Mouse (Mus musculus): ENCODE measurements around the gene Ctbp2. TPM values are rescaled to one million over a fixed set of nuclear protein-coding genes. Genes with fewer than 3 reads are reported as not detected.

The Ctbp2 gene
- polyA plus RNA-seq, 1 experiment from 2014 or later: 42.7 TPM

GRCm38 (mm10) chr7:133088411-133088810 lies 35.7 kb downstream of the Ctbp2 start:
- Histone ChIP-seq H3K27me3 (replicated peaks; ENCODE audit: control insufficient read depth, insufficient read depth, low read length) (no peaks in the 10 kb centered on the region), H3K4me3 (ENCODE audit: low read depth, low read length) (no peak overlapping the region), H3K4me2 (no peak overlapping the region), H3K36me3 (ENCODE audit: control insufficient read depth, insufficient read depth, low read length) (no peaks in the 10 kb centered on the region), H3K9me3 (ENCODE audit: control insufficient read depth, low read length) (no peaks in the 10 kb centered on the region), H3K4me1 (replicated peaks; ENCODE audit: control insufficient read depth, insufficient read depth, low read length) (peaks cover 10% of the 10 kb centered on the region), H3K27ac (ENCODE audit: low read depth, low read length) (no peak overlapping the region), H3K9ac (ENCODE audit: low read depth, low read length) (no peak overlapping the region)
- no peak for DNase-seq (ENCODE audit: low spot score)
- ATAC-seq (replicated peaks; ENCODE audit: low FRiP score): no peak
- WGBS: 82% methylated on average over 4 of the region's 4 CpGs

DNA sequence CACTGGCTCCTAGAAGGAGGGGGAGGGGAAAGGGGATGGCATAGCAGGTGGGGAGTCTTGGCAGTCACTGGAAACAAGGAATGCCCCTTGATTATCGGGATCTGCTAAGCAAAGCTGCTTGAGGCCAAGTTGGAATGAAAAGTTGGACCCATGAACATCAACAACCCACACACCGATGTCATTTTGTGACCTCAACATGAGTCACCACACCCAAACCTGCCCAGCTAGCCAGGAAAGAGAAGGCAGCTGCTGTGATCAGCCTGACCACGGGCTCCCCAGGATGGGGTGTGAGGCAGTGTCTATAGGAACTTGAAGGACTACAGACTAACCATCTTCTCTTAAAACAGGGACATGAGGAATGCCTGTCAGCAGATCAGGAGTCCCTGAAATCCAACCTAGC lies 38.7 kb downstream of the Ctbp2 start:
- H3K4me1 ChIP-seq (replicated peaks; ENCODE audit: control insufficient read depth, insufficient read depth, low read length): peaks cover 7% of the 10 kb centered on the region
- H3K36me3 ChIP-seq (ENCODE audit: control insufficient read depth, insufficient read depth, low read length): no peaks in the 10 kb centered on the region; the same call in 1 of the 2 replicates
- no peaks in the 10 kb centered on the region for H3K27me3 ChIP-seq (replicated peaks; ENCODE audit: control insufficient read depth, insufficient read depth, low read length)
- no peak overlapping the region for H3K9ac ChIP-seq (ENCODE audit: low read depth, low read length)
- no peak overlapping the region for H3K4me3 ChIP-seq (ENCODE audit: low read depth, low read length)
- no peaks in the 10 kb centered on the region for H3K9me3 ChIP-seq (ENCODE audit: control insufficient read depth, low read length)
- no peak for DNase-seq (ENCODE audit: low spot score)
- no peak overlapping the region for H3K4me2 ChIP-seq
- no peak overlapping the region for H3K27ac ChIP-seq (ENCODE audit: low read depth, low read length)
- ATAC-seq (replicated peaks; ENCODE audit: low FRiP score): no peak
- WGBS: 83% methylated on average over 3 of the region's 3 CpGs

GRCm38 (mm10) chr7:133083936-133084614 lies 40.1 kb downstream of the Ctbp2 start:
- H3K9me3 ChIP-seq (ENCODE audit: control insufficient read depth, low read length): no peaks in the 10 kb centered on the region
- no peak overlapping the region for H3K4me3 ChIP-seq (ENCODE audit: low read depth, low read length)
- ATAC-seq (replicated peaks; ENCODE audit: low FRiP score) (no peak), DNase-seq (ENCODE audit: low spot score) (no peak)
- no peaks in the 10 kb centered on the region for H3K27me3 ChIP-seq (replicated peaks; ENCODE audit: control insufficient read depth, insufficient read depth, low read length)
- 79% methylated on average over 13 of the region's 13 CpGs for WGBS
- H3K4me1 ChIP-seq (replicated peaks; ENCODE audit: control insufficient read depth, insufficient read depth, low read length): peaks cover 5% of the 10 kb centered on the region
- H3K36me3 ChIP-seq (ENCODE audit: control insufficient read depth, insufficient read depth, low read length): no peaks in the 10 kb centered on the region; the same call in 1 of the 2 replicates
- H3K27ac ChIP-seq (ENCODE audit: low read depth, low read length): no peak overlapping the region
- no peak overlapping the region for H3K9ac ChIP-seq (ENCODE audit: low read depth, low read length)
- H3K4me2 ChIP-seq: no peak overlapping the region

GRCm38 (mm10) chr7:133078929-133079328 lies 45.2 kb downstream of the Ctbp2 start:
- H3K4me3 ChIP-seq (ENCODE audit: low read depth, low read length): no peak overlapping the region
- H3K27ac ChIP-seq (ENCODE audit: low read depth, low read length): no peak overlapping the region
- WGBS: 90% methylated on average over 1 of the region's 1 CpGs
- no peaks in the 10 kb centered on the region for H3K4me1 ChIP-seq (replicated peaks; ENCODE audit: control insufficient read depth, insufficient read depth, low read length)
- no peaks in the 10 kb centered on the region for H3K9me3 ChIP-seq (ENCODE audit: control insufficient read depth, low read length)
- H3K4me2 ChIP-seq: no peak overlapping the region
- DNase-seq (ENCODE audit: low spot score): no peak
- H3K36me3 ChIP-seq (ENCODE audit: control insufficient read depth, insufficient read depth, low read length): no peaks in the 10 kb centered on the region; the same call in 1 of the 2 replicates
- no peak overlapping the region for H3K9ac ChIP-seq (ENCODE audit: low read depth, low read length)
- H3K27me3 ChIP-seq (replicated peaks; ENCODE audit: control insufficient read depth, insufficient read depth, low read length): no peaks in the 10 kb centered on the region
- ATAC-seq (replicated peaks; ENCODE audit: low FRiP score): no peak

- no peak for ATAC-seq (replicated peaks; ENCODE audit: low FRiP score)
- WGBS: 82% methylated on average over 10 of the region's 10 CpGs
- no peak for DNase-seq (ENCODE audit: low spot score)
- Histone ChIP-seq H3K4me2 (no peak overlapping the region), H3K36me3 (ENCODE audit: control insufficient read depth, insufficient read depth, low read length) (no peaks in the 10 kb centered on the region; the same call in 1 of the 2 replicates), H3K9me3 (ENCODE audit: control insufficient read depth, low read length) (no peaks in the 10 kb centered on the region), H3K9ac (ENCODE audit: low read depth, low read length) (no peak overlapping the region), H3K27me3 (replicated peaks; ENCODE audit: control insufficient read depth, insufficient read depth, low read length) (no peaks in the 10 kb centered on the region), H3K27ac (ENCODE audit: low read depth, low read length) (no peak overlapping the region), H3K4me1 (replicated peaks; ENCODE audit: control insufficient read depth, insufficient read depth, low read length) (no peaks in the 10 kb centered on the region), H3K4me3 (ENCODE audit: low read depth, low read length) (no peak overlapping the region)
Observed at GRCm38 (mm10) chr7:133074462-133075133, 49.6 kb downstream of the Ctbp2 start.

GRCm38 (mm10) chr7:133073147-133073651 lies 51.0 kb downstream of the Ctbp2 start:
- Histone ChIP-seq H3K9ac (ENCODE audit: low read depth, low read length) (no peak overlapping the region), H3K36me3 (ENCODE audit: control insufficient read depth, insufficient read depth, low read length) (no peaks in the 10 kb centered on the region; the same call in 1 of the 2 replicates), H3K27me3 (replicated peaks; ENCODE audit: control insufficient read depth, insufficient read depth, low read length) (no peaks in the 10 kb centered on the region), H3K4me2 (no peak overlapping the region), H3K27ac (ENCODE audit: low read depth, low read length) (no peak overlapping the region), H3K4me1 (replicated peaks; ENCODE audit: control insufficient read depth, insufficient read depth, low read length) (no peaks in the 10 kb centered on the region), H3K9me3 (ENCODE audit: control insufficient read depth, low read length) (no peaks in the 10 kb centered on the region), H3K4me3 (ENCODE audit: low read depth, low read length) (no peak overlapping the region)
- 87% methylated on average over 9 of the region's 9 CpGs for WGBS
- ATAC-seq (replicated peaks; ENCODE audit: low FRiP score) (no peak), DNase-seq (ENCODE audit: low spot score) (no peak)

- Histone ChIP-seq H3K9ac (ENCODE audit: low read depth, low read length) (no peak overlapping the region), H3K27ac (ENCODE audit: low read depth, low read length) (no peak overlapping the region), H3K36me3 (ENCODE audit: control insufficient read depth, insufficient read depth, low read length) (no peaks in the 10 kb centered on the region; the same call in 1 of the 2 replicates), H3K27me3 (replicated peaks; ENCODE audit: control insufficient read depth, insufficient read depth, low read length) (no peaks in the 10 kb centered on the region), H3K9me3 (ENCODE audit: control insufficient read depth, low read length) (no peaks in the 10 kb centered on the region), H3K4me1 (replicated peaks; ENCODE audit: control insufficient read depth, insufficient read depth, low read length) (no peaks in the 10 kb centered on the region), H3K4me3 (ENCODE audit: low read depth, low read length) (no peak overlapping the region), H3K4me2 (no peak overlapping the region)
- 95% methylated on average over 4 of the region's 4 CpGs for WGBS
- no peak for ATAC-seq (replicated peaks; ENCODE audit: low FRiP score)
- DNase-seq (ENCODE audit: low spot score): no peak
Observed at GRCm38 (mm10) chr7:133072535-133072934, 51.6 kb downstream of the Ctbp2 start.

DNA sequence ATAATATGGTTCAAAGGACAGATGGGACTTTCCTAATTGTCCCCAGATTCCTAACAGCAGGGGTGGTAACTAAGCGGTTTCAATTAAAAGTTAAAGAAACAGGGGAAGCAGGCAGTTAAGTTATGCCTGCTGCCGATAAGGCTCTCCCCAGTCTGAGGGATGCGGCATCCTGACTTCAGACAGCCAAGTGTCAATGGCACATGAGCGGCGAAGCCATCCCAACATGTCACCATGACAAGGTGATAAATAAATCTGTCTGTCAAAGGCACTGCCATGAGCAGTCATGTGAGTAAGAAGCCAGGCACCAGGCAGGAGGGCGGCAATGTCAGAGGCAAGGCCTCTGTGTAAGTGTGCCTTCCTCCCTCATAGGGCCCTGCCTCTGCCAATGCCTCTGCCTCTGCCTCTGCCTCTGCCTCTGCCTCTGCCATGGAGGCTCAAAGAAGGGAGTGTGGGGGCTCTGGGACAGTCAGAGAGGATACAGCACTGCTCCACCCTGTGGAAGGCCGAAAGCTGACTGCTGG lies 56.8 kb downstream of the Ctbp2 start:
- WGBS: 74% methylated on average over 7 of the region's 7 CpGs

More for the DNA sequence above, 56.8 kb downstream of the Ctbp2 start:
- no peak overlapping the region for H3K4me3 ChIP-seq (ENCODE audit: low read depth, low read length)
- H3K27me3 ChIP-seq (replicated peaks; ENCODE audit: control insufficient read depth, insufficient read depth, low read length): no peaks in the 10 kb centered on the region
- no peaks in the 10 kb centered on the region for H3K9me3 ChIP-seq (ENCODE audit: control insufficient read depth, low read length)
- H3K36me3 ChIP-seq (ENCODE audit: control insufficient read depth, insufficient read depth, low read length): no peaks in the 10 kb centered on the region; the same call in 1 of the 2 replicates
- no peak overlapping the region for H3K9ac ChIP-seq (ENCODE audit: low read depth, low read length)
- DNase-seq (ENCODE audit: low spot score): no peak
- ATAC-seq (replicated peaks; ENCODE audit: low FRiP score): no peak
- no peak overlapping the region for H3K27ac ChIP-seq (ENCODE audit: low read depth, low read length)
- no peak overlapping the region for H3K4me2 ChIP-seq
- H3K4me1 ChIP-seq (replicated peaks; ENCODE audit: control insufficient read depth, insufficient read depth, low read length): no peaks in the 10 kb centered on the region

Measured in liver, embryonic 11.5 days (tissue).